Mouse (Mus musculus) ovary, postnatal 10 days (tissue): Measurements from ENCODE around the gene Rnf180.

Source experiments
- DNase-seq: peaks from one replicate; pipeline ENCODE4 v3.0.0; 2022; ENCODE audit warnings: low spot score

The Rnf180 gene

DNA sequence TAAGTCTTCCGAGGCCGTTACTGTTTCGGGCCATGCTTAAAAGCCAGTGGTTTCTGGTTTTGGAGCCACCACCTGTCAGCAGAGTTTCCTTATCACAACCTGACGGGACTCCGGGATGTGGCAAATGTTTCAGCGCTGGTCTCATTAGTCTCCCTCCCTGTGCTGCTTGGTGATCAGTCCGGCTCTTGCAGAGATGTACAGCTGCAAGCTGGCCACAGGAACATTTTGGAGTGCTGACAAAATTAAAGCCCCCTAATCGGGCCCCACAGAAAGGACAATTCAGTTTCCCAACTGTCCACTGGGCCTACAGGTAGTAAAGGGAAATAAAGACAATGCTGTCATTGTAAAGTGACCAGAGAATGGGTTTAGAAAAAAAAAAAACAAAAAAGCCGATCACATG, 44.4 kb downstream of the Rnf180 start:
- no peak for DNase-seq

DNA sequence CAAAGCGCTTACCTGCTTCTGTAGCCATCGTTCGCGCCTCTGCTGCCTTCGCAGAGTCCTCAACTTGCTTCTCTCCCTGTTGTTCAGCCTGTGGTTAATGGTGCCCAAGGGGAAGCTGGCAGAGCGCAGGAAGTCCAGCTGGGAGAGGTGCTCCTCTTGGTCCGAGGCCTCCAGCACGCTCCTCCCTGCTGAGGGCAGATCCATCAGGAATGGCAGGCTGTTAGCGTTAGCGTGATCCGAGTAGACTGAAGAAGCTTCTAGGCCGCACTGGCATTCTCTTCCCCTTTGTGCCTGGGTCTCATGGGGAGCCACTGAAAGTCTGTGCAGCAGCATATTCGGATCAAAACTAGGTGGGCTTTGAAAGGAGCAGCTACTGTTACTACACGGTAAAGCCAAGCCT, 45.0 kb downstream of the Rnf180 start:
- no peak for DNase-seq

DNA sequence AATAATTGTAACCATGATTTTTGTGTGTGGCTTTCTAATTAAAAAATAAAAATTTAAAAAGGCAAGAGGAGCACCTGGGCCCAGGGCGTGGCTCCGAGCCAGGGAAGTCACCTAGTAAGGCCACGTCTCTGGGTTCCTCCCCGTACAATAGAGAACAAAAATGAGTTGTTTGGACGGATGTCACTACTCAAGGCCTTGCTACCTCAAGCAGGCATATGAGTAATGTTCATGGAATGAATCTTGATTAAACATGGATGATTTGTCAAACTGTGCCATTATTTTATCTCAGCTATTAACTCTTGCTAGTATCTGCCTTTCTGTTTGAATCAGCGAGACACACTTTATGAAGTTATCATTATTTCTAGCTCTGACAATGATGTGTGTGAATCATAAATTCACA, 46.9 kb downstream of the Rnf180 start:
- no peak for DNase-seq

DNA sequence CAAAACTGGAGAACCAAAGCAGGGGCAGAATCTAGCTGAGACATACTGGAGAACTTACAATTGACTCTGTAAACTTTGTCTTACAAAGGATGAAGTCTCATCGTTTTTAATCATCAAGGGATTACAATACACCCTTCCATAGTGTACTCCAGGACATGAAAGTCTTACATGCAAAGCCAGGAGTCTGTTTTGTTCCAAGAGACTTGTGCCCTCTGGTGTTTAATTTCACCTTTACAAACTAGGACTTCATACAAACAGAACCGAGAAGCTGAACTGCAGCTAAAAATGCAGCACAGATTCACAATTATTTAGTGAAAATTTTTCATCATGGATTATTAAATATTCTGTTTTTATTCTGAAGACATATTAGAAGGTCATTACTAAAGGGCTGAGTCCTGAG, 53.8 kb downstream of the Rnf180 start:
- DNase-seq, result no peak

DNA sequence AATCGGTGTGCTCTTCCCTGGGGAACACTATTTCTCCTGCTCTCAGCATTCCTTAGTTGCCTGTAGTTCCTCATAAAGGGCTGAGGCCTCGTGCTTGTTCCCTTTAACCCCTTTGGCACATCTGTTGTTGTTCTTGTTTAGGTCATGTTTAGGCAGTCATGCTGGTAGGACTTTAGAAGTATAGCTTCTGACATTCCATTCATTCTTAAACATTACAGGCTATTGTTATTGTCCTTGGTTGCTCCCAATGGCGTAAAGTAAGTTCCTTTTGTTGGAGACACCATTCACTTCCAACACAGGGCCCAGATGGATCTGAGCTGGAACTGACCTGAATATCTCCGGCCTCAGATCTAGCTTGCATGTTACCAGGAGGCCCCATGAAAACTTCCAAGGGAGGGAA, 67.5 kb downstream of the Rnf180 start:
- DNase-seq, result no peak

DNA sequence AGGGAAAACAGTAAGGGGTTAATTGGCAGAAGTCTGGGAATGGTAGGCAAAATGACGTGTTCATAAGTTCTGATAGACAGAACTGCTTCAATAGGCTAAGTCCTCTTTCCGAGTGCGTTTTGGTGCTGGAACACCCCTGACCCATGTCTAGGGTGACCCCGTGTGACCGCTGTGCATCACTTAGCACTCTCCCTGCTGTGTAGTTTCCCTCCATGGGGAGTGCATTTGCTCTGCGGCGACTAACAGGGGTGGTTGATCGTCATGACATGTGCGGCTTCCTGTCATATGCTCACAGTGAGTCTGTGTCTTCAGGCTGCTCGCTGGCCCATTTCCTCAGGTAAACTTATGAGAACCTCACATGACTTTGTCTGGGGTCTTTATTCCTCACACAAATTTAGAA, 70.6 kb downstream of the Rnf180 start:
- no peak for DNase-seq

DNA sequence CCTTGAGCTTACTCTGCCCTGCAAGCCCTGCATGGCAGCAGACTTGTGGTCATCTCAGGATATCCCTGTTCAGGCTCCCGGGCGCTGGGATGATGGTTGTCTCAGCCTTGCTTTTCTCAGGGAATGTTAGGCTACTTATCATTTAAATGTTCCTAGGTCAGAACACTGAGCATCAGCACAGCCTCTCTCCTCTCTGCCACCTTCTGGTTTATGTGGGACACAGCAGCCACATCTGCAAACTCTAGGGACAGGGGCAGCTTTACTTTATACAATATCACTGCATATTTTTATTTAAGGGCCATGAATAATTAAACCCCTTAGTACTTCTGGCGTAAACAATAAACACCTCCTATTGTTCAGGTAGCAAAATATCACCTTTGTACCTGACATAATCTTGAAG, 71.5 kb downstream of the Rnf180 start:
- no peak for DNase-seq

DNA sequence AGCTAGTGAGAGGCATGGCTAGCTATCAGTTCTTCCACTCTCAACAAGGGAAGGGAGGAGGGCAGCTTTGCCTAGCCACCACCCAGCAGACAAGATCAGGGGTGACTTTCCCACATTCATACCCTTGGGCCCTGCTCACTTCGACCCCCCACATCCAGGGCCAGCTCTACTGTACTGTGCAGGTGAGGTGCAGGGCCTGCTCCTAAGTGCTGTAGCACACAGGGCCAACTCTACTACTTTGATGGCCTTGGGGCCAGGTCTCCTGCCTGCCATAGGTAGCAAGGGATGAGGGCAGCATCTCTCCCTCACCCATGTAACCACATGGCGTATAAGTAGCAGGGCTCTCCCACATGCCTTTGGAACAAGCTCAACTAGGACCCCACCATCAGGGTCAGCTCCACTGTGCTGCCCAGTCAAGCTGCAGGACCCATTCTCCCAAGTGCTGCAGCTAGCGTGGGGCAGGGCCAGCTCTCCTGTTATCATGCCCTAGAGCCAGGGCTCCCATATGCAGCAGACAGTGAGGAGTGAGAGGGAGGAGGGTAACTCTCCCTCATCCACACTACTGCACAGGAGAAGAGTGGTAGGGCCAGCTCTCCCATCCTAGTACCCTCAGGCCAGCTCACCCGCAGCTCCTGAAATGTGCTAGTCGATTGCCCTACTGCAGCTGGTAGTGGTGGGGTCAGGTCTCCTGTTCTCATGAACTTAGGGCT, 72.4 kb downstream of the Rnf180 start:
- DNase-seq, result no peak

DNA sequence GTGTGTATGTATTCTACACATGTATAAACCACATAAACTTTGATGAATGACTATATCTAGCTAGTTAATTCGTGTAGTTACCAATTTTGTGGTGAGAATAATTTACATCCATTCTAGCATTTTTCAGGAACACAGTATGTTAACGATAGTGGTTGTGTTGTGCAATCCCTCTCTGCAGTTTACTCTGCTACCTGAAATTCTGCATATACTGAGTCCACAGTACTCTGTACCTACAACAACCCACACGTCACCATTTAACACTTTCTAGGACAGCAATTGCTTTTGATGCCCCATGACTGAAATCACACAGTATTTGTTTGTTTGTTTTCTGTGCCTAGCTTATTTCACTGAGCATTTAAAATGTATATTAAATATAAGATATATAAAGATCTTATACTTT, 83.9 kb downstream of the Rnf180 start:
- DNase-seq, result no peak

DNA sequence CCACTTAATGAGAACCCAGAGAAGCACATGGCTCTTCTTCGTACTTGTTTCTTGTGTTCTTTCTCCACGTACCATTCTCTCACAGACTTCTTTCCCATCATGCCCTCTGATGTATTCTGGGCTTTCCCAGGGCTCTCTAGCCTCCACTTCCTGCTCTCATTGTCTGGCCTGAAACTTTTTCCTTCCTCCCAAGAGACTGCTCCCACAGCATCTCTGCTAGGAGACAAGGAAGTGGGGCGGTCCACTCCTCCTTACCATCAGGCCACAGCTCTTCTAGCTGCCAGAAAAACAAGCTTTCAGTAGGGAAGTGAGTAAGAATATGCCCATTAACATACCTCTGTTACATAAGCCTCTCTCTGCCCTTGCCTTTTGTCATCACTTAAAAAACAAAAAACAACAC, 90.8 kb downstream of the Rnf180 start:
- no peak for DNase-seq

DNA sequence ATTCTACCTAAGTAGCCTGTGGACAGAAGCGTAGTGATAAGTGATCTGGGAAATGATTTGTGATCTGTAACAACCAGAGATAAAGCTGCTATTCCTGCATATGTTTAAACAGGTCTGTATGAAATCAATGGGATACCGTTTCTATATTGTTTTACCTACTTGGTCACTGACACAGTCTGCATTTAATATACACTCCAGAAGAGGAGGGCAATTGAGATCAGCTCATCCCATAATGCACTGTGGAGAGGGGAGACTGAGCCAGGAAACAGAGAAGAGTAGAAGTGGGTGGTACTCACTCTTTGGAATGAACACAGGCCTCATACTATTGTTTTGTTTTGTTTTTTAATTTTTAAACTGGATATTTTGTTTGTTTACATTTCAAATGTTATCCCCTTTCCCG, 96.0 kb downstream of the Rnf180 start:
- no peak for DNase-seq

DNA sequence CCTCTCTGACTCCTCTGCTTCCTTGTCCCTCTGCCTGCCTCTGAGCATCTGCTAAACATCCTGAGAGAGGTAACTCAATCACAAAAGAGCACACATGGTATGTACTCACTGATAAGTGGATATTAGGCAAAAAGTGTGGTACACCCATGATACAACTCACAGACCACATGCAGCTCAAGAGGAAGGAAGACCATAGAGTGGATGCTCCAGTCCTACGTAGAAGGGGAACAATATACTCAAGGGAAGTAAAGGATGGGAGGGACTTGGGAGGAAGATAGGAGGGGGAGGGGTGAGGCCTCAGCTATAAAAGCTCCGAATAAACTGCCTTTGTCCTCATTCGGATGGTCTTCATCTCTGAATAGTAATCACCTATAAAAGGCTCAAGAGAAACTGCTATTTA, 96.6 kb downstream of the Rnf180 start:
- no peak for DNase-seq

DNA sequence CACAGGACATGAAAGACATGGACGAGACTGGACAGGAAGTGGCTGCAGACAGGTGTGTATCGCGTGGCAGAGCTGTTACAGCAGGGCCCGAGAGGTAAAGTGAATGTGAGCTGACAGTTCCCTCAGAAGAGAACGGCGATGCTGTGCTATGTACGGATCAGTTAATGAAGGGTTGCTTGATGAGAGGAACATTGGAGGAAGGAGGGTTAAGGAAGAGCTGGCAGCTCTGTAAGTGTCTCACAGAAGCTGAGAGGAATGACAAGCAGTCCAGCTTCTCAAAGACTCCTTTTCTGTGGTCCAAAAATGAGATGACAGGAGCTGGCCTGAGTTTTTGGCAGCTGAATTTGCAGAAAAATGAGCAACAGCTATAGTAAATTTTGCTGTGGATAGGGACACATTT, 101.0 kb downstream of the Rnf180 start:
- no peak for DNase-seq

DNA sequence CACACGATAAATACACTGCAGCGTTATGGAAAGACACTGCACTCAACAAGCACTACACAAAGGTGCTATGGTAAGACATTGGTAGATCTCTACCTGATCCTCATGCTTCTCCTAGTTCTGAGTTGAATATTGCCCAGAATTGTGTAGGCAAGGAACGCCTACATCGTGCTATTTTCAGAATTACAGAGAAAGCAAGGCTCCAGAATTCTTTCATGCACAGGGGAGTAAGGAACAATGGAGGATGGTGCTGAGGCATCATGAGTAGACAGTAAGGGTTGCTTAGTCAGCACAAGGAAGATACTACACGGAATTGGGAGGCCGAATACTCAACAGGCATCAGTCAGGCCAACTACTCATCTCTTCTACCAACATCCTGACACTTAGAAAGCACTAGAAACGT, 105.9 kb downstream of the Rnf180 start:
- no peak for DNase-seq

DNA sequence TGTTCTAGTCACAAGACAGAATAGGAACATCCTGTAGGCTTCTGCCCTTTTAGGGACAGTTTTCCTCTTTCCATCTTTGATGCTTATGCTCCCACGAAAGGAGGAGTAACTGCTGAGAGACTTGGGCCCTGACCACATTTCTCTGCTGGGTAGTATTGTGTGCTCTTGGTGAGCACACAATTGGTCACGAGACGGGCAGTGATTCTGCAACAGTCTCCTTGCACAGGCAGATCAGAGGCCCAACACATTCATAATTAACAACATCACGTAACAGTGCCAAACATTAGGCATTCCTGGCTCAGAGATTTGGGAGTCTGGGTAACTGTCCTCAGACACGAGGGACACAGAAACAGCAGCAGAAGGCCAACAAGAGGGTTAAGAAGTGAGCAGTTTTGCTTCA, 113.8 kb downstream of the Rnf180 start:
- no peak for DNase-seq

DNA sequence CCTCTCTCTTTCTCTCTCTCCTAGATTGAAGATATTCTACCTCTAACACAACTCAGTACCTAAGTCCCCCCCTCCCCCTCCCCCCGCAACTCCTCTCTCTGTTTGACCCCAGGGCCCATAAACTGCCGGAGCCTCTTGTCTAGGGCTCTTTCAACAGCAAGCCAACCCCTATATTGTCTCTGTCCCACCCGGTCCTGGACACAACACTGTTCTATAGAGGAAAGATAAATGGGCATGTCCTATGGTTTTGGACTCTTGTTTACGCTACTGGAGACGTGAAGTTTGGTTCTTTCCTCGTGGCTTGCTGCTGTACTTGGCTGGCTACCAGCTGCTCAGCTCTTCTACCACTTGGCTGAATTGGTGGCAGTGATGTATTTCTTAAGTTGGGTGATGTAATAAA, 129.2 kb downstream of the Rnf180 start:
- DNase-seq, result no peak

DNA sequence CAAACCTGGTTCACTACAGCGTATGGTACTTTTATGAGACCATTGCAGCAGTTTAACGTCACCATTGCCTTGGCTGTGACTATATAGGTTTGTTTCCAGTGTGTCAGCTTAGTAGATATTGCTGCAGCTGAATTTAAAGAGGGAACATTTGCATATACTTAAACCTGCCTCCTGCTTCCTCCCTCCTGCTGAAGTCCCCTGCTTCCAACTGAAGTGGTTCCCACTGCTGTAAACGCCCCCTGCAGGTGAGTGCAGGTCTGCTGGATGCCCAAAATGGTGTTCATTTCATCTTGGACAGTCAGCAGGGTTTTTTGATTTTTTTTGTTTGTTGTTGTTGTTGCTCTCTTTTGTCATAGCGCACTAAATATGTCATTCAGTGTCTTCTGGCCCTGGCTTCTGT, 140.7 kb downstream of the Rnf180 start:
- no peak for DNase-seq

DNA sequence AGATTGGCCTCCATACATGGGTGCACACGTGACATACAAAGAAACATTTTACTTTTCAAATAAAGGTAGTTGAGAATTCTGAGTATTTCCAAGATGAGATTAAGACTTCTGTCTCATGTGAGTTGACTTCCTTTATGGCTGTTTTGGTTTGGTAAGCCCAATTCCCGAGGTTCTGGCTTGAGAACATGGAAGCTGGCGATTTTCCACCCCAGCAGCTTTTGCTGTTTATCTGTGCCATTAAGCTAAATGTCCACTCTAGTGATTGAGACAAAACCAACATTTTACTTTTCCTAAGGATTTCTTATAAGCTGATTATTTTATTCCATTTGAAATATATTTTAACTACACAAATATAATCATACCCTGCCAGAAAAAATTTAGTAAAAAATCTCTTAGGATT, 144.6 kb downstream of the Rnf180 start:
- no peak for DNase-seq

DNA sequence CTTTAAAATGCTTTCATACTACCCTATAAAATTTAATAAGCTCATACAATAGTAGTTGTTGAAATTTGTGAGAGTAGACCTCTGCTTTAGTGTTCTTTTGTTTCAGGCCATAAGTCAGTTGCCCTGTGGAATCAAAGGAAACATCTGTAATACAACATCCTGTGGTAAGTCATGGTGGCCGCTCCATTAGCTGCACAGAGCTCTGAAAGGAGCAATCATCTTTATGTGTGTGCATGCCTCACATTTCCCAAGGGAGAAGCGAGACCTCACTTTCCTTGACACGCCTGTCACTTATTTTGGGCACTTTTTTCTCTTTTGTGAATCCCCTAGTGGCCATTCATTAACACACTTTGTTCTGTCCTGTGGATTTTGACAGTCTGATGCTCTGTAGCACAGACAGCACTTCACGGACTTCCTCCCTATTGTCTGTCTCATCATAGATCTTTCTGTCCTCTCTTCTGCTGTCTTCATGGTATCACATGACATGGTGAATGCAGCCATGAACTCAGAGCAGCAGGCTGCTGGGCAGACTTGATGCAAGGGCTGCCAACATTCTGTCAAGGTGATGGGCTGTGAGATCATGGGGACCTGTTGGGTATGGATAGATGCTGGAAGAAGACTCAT, 146.7 kb downstream of the Rnf180 start:
- no peak for DNase-seq

DNA sequence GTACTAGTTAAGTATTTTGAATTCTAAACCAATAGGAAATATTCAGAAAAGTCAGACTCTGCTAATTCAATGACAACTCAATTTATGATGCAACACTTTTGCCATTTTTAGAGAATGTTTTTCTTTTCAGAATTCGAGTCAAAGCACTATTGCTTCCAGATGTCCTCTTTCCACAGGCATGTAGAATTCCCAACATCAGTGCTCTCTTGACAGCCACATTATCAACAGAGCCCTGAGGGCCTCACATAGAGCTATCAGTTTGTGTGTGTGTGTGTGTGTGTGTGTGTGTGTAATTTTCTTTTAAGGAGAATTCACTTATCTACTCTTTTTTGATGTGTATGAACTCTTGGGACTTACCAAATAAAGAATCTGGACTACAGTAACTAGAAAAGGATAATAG, 147.8 kb downstream of the Rnf180 start:
- DNase-seq, result no peak

DNA sequence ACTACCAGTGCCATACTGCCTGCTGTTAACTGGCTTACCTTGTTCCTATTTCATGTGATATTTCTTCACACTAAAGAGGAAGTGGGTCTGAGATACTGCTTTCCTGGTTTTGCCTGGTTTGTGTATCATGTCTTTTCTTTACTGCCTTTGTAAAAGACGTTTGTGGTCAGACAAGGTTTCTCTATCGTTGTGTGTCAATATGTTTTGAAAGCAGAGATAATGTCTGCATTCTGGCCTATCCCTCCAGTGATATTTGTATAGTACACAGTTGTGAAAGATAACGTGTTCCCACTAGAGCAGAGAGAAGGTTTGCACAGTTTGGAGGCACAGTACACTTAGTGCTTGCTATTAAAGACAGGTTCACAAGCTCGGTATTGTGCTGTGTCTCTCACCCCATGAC, 154.7 kb downstream of the Rnf180 start:
- no peak for DNase-seq

DNA sequence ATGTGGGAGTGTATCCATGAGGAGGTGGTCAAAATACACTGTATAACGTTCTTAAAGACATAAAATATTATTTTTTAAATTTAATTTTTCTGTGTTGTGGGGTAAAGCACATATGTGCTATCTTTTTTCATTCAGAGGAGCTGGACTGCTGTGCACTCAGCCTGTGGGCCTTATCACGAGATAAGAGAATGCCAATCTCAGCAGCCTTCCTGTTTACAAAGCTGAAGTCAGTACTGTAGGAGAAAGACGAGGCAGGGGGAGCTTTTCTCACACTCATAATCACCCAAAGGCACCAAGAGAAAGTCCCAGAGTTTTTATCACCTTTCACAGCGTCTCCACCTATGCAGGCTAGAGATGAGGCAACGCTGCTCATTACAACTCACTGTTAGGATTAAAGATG, 160.2 kb downstream of the Rnf180 start:
- DNase-seq, result no peak

DNA sequence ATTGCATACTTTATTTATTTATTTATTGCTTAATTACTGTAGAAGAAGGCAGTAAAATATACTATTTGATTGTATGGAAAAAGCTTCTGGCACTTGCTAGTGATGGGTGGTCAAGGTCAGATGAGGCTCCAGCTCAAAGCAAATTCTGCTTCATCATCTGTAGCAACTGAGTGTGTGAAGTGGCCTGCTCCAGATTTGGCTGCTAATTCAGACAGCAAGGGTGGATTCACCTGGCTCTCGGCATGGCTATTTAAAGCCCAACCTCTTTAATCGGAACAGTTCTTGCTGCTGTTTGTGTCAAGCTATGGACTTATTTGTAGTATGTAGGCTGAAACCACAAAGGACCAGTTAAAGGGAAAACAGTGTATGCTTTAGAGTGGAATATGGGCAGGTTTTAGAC, 161.8 kb downstream of the Rnf180 start:
- DNase-seq, result no peak

DNA sequence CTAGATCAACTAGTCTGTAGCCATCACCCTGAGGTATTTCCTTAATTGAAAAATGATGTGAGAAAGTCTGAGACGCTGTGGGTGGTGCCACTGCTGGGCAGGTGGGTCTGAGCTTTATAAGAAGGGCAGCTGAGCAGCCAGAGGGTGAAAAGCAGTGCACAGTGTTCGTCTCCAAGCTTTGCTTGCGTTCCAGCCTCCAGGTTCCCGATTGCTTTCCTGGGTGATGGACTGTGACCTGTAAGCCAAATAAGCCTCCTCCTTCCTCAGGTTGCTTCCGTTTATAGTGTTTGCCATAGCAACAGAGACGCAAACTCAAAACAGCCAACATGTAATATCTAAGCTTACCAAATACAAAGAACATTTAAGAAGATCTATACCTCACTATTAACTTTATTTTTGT, 162.2 kb downstream of the Rnf180 start:
- no peak for DNase-seq
